Mouse (Mus musculus) retina, embryonic 14.5 days (tissue): ENCODE results near the gene Pemt.

Source experiments
- DNase-seq: peaks from one replicate; pipeline ENCODE4 v3.0.0-alpha.2; 2015; ENCODE audit warnings: low spot score

The Pemt gene

DNA sequence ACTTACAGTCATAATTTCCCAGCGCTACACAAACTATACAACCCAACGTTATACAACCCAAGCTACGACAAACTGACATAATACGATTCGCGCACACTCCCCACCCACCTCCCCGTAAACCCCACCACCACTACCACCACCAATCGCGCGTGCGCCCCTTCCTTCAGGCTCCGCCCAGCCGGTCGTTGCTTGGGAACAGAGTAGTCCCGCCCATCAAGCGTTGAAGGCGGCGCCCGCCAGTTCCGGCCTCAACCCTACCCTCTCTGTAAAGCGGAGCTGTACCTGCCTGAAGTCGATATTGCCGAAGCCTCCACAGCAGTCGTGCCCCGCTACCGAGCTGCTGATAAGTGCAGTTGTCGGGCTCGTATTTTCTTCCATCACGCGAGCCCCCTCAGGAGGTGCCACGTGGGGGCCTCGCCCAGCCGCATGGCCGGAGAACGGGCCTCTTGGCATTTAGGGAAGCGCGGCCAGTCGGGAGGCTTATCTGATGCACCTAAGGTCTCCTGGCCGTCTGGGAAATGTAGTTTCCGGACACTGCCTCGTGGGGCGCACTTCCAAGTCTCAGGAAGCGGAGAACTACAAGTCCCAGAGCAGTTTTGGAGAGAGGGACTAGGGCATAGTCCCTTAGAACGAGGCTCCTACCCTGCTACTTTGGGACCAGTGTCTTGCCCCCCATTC is at the start of gene Pemt:
TSS of gene Pemt (minus strand) at position 432 of the 678 bp plus-strand sequence.
- DNase-seq, result peak; percentile 98

DNA sequence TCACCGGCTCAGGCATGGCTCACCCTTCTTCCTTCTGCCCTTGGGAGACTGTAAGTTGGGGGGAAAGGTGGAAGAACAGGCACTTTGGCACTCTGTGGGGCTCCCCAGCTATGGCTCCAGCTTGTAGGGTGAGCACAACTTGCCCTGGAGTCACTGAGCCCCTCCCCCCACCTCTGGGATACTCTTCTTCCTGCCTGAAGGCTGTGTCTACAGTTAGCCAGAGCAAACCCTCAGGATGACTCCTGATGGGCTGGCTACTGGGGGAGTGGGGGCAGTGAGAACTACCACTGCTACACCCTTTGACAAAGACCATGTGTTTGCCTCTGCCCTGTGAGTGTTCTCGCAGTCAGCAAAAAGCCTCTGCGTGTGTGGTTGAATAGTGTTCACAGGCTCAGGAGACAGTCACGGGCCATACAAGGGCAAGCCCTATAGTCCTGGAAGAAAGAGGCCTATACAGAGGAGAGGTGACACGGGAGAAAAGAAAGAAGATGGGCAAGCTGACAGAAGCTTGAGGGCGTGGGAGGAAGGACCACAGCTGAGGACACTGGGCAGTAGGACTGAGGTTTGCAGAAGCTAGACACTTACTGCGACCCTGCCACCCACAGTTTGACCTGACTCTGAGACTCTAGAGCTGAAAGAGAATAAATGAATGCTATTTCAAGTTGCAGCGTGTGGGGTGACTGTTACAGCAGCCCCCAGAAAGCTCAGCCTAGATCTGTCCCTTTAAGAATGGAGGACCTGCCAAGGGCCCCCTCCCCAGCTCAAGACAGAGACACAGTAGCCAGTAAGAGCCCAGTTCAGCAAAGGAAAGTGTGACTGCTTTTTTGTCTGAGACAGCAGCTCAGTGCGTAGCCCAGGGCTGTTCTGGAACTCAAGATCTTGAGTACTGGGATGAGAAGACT is 48.9 kb upstream of the Pemt start:
- DNase-seq, result peak; percentile 21

DNA sequence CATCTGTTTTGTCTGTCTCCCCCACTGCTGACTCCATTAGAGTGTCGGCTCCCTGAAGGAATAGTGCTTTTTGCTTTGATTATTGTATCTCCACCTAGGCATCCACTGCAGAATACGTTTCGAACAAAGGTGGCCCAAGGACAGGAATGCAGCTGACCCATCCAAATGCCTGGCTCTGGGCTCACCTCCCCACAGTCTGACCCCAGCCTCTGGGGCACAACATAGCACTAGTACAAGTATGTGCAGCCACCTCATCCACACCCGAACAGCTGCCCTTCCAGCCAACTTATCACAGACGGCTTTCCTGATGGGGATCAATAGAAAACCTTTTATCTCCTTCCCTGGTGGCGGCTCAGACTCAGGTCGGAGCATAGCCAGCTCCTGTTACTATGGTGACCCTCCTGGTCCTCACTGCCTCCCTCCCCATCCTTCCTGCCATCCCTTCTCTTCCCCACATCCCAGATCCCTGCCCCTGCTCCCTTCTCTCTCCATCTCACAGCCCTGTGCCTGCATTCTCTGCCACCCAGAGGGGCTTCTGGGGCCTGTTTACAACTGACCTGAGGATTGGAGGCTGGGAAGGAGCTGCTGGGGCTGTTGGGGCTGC is 47.8 kb upstream of the Pemt start:
- DNase-seq, result peak; percentile 38

DNA sequence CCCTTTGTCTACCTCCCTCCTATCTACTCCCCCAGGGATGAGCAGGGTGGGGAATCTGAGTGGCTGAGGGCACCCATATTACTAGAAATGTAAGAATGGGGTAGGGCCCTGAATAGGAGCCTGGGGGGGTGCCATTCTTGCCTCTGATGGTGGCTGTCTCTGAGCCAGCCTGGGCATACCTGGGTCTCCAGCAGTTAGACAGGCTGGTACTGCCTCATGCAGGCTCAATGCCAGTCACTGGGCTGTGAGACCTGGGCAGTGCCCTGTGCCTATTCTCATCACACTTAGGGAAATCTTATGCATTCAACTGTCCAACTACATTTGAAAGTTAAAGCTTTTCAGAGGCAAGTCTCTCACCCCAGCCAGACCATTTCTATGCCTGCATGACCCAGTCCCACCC is 46.9 kb upstream of the Pemt start:
- DNase-seq, result no peak

DNA sequence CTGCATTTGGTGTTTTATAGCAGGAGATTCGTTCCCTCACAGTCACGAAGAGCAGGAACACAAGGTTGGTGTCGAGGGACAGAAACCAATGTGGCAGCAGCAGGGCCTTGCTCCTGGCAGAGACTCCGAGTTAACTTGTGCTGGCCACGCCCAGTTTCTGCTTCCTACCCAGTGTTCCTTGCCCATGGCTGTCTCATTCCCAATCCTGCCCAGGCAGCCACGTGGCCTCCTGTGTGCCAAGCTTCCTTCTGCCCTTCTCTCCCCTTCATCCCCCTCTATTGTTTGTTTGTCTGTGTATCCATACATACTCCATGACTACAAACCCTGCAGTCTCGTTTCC is 45.1 kb upstream of the Pemt start:
- DNase-seq, result no peak

DNA sequence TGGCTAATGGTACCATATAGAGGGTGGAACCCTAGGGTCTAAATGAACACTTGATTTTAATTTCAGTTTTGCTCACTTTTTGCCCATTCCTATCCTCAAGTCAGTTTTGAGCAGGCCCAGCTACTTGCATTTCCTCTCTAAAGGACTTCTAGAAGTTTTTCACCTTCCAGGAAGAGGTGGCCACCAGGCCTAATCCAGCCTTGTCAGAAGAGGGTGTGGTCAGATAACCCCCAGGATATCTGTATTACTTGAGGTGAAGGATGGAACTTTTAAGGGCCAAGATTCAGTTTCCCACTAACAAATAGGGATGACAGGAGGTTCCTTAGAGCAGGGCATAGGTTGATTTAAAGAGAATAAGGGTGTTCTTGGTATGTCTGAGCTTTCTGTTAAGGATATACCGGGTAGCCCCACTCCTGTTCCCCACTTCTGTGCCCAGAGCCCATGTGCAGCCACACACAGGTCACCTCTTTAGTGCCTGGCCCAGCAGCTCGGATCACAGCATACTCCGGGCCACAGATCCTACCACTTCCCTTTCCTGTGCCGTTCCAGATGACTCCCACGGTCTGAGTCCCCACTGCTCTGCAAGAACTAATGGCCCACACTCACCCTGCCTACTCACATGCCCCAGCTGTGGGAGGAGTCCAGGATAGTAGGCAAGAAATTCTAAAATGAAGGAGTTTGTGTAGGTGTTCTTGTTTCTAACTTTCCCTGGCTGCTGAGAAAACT is 44.6 kb upstream of the Pemt start:
- no peak for DNase-seq

DNA sequence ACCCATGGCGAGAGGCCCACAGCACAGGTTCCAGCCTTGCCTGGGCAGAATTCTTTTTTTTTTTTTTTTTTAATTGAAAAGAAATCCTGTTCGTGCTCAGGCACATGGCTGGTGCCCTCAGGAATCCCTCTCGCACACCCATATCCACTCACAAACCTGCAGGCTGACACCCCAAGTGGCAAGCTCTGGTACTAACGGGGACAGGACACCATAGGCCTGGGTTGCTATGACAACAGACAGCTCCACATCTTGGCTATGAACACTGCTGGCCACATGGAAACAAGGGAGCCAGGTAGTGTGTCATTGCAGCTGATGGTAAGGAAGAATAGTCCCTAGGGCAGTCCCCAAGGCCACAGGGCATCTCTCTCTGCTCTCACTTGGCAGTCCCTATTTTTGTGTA is 42.7 kb upstream of the Pemt start:
- DNase-seq, result peak; percentile 73

DNA sequence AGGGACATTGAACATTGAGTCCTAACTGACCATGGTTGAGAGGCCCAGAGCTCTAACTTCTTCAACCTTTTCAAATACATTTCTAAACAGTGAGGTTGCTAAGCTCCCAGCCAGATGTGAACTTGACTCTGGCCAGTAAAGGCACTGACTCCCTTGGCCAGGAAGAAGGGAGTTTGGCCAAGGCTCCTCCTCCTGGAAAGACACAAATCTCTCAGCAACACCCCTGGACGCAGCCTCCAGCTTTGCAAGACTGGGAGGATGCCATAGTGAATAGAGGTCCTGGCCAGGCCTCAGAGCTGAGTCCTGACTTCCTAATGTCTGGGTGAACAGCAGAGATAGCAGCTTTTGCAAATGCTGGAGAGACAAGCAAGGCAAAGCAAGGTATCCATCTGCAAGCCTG is 40.4 kb upstream of the Pemt start:
- DNase-seq, result no peak

DNA sequence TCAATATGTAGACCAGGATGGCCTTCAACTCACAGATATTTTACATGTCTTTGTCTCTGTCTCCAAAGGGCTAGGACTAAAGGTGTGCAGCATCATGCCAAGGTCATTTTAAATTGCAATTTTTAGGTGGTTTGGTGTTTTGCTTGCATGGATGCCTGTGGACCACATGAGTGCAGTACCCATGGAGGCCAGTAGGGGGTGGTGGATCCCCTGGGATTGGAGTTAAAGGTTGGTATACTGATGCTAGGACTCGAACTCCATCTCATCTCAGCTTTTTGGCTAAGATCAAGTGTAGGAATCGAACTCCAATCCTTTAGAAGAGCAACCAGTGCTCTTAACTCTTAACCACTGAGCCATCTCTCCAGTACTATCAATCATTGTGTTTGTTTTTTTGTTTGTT is 38.3 kb upstream of the Pemt start:
- peak; percentile 74 for DNase-seq

DNA sequence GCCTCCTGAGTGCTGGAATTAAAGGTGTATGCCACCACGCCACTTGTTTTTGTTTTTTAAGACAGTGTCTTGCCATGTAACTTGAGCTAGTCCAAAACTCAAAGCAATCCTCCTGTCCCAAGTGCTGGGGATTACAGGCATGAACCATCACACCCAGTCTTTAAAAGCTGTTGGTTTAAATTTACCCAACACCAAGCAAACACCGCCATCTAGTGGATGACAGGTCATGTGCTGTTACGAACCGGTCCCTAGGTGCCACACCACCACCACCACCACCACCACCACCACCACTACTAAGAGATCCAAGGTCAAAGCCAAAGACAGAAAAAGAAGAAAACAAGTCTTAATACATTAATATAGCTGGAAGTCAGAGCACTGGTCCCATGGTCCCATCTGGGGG is 30.5 kb upstream of the Pemt start:
- peak; percentile 88 for DNase-seq

DNA sequence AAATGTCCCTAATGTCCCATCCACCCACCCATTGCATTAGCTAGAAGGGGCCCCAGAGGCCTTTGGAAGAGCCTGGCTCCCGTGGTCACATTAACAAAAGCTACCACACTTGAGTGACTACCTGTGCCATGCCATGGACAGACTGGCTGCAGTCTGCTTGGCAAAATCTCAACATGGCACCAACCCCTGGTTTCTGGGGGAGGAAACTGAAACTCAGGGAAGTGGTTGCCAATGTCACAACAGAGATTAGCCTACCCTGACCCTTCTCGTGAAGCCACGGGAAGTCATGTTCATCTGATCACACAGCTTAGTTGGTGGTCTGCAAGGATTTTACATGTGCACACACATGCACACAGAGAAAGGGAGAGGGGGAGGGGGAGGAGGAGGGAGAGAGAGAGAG is 29.9 kb upstream of the Pemt start:
- no peak for DNase-seq

DNA sequence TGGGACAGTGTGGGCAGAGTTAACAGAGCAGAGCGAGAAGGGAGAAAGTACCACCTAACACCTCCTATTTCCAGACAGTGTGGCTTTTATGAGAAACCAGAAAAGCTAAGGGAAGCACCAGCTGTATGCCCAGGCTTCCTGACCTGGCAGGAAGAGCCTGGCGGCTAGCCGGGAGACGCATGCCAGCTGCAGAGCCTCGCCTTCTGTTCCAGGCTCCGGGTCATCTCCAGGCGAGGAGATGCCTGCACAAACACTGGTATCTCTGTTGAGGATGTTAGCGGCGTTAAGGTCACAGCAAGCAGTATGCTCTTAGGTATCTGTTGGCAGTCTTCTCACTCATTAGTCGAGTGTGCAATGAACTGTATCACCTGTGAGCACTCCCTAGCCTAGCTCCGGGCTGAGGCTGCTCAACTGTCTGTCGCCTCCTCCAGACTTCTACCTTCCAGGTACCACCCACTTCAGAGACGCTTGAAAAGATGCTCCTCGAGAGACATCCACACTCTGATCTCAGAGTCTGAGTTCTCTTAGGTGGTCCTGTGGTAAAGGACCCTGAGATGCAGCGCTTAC is 27.7 kb upstream of the Pemt start:
- no peak for DNase-seq

DNA sequence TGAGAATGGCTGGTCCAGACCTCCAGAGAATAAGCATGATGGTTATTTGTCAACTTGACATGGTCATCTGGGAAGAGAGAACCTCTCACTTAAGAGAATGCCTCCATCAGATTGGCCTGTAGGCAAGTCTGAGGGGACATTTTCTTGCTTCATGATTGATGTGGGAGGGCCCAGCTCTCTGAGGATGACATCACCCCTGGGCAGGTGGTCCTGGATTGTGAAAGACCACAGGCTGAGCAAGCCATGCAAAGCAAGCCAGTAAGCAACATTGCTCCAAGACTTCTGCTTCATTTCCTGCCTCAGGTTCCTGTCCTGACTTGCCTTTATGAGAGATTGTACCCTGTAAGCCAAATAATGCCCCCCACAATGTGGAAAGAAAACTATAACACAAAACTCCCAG is 26.8 kb upstream of the Pemt start:
- DNase-seq, result no peak

DNA sequence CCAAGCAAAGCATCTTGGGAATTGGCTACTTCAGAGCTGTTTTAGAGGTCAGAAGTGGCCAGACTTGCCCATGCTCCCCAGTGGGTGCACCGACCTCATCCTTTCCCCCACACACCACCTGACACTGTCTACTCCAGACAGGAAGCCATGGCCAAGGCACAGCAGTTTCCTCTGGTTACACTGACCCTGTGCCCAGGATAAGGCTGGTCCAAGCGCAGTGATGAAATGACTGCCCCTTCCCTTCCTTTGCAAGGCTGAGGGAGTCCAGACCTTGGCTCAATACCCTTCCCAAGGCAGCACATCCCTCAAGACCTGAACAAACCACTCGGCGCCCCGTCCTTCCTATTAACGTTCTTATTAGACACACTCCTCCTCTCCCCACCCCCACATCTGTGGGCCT is 24.9 kb upstream of the Pemt start:
- no peak for DNase-seq

DNA sequence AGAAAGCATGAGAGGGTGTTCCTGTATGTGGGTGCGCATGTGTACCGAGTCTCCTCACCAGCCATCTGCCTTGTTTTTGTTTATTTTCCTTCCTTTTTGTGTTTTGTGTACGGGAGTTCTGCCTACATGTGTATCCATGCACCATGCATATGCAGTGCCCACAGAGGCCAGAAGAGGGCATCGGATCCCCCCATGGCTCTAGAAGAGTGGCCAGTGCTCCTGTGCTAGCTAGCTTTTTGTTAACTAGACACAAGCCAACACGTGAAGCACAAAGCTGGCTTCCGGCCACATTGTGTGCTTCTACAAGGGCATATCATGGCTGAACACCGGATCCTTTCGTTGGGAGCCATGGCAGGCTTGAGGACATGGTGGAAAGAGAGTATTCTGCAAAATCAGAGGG is 24.3 kb upstream of the Pemt start:
- DNase-seq, result peak; percentile 77

DNA sequence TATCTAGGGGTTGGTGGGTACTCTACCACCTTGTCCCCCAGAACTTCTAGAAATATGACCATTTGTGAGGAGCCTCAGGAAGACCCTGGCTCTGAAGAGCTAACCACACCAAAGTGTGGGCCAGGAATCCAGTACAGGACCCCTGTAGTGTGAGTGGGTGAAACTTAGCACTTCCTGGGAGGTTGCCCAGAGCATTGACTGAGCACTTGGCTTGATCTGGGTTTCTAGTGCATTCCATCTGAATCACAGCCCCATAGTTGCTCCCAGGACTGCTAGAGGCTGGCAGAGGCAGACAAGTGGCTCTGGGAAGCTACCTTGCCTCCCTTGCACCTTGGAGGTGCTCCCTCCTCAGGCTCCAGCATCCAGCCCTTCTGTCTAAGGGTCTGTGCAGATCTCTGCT is 22.3 kb upstream of the Pemt start:
- DNase-seq, result no peak

DNA sequence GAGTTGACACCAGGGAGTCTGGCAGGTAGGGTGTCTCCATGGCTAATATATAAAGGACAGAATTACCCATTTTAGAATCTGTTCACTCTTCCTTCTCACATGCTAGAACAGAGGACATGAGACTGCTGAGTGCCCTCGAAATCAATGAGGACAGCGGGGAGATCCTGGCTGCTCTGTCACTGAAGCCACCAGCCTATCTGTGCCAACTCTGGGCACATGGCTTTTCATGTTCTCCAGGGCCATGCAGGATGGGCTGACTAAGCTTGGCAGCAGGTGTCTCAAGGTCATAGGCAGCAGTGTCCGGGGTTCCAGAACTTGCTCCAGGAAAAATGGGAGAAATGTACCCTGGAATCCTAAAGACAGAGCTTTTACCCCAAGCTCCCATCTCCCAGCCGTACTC is 21.4 kb upstream of the Pemt start:
- DNase-seq, result no peak

DNA sequence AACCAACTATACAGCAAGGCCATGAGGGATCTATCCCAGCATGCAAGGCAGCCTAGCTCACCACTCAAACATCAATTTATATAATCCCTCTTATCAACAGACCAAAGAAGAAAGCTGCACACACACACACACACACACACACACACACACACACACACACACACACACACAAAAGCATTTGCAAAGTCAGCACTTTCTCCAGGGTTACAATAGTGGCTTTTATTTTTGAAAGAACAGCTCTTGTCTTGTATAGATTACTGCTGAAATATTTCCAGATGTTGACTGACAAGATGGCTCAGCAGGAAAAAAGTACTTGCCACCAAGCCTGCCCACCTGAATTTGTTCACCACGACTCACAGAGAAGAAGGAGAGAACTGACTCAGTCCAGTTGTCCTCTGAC is 19.0 kb upstream of the Pemt start:
- DNase-seq, result no peak

DNA sequence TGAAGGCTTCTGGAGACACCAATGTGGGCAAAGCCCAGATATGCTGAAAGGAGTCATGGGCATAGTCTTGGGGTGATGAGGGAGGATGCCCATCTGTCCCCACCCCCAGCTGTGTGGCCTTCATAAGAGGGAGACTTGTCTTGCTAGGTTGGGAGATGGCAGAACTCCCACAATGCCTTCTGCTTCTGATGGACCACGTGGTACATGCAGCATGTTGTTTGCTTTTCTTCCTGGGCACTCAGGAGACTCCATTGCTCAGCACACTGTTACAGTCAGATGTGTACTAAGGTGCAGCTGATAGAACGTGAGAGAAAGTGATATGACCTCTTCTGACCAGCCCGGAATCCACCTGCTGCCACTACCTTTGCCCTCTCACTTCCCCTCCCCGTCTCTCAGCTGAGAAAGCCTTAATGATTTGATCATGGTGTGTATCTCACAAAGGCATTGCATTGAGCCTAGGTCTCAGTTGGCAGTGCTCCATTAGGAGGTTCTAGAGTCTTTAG is 15.3 kb upstream of the Pemt start:
- DNase-seq, result no peak

DNA sequence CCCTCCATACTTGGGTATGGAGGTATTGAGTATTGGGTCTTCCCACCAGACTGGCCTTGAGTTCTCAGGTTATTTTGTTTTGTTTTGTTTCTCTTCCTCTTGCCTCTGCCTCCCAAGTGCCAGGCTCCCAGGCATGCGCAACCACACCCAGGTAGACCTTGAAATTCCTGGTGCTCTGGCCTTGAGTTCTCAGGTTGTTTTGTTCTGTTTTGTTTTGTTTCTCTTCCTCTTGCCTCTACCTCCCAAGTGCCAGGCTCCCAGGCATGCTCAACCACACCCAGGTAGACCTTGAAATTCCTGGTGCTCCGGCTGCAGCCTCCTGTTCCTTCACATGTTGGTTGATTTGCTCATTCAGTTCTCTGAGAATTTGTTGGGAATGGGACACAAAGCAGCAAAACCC is 13.7 kb upstream of the Pemt start:
- no peak for DNase-seq

DNA sequence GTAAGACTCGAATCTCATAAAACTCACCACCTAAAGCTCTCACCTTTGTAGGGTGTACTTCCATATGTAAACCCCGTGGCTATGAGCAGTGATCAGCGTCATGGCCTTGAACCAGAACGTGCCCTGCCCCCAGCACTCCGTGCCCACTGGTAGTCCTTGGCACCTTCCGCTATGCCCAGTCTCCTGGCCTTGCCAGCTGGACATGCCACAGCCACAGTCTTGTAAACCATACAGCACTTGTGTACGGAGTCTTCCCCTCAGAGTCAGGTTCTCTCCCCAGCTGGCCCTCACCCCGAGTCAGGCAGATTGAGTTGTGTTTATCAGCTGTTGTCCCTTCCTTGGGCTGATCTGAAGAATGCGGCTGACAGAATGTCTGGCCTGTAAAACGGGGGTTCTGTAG is 12.2 kb upstream of the Pemt start:
- no peak for DNase-seq

DNA sequence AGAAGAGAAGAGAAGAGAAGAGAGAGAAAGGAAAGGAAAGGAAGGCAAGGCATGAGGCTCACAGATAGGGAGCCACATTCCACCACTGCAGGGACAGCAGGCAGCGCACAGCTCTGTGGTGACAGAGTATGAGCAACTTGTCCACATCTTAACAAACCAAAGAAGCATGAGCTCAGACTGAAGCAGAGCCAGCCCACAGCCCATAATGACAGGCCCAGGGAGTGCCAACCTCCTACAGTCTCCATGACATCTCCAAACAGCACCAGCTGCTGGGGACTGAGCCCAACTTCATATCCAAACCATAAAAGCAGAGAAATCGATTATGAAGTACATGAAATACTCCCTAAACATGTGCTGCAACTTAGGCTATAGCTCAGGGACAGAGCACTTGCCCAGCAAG is 11.7 kb upstream of the Pemt start:
- DNase-seq, result no peak
